Mouse (Mus musculus) adrenal gland, postnatal 10 days (tissue): Measurements from ENCODE around the gene Polr1a. TPM values are rescaled to one million over a fixed set of nuclear protein-coding genes. Genes with fewer than 3 reads are reported as not detected.

Experiments used
- DNase-seq: peaks from one replicate; pipeline ENCODE4 v3.0.0; 2021; ENCODE audit warnings: mixed read lengths
- total RNA-seq, 2 experiments: library from RNA; stranded (reverse); gene quantifications; 2 replicates each; pipeline ENCODE4 v1.2.3; 2021

Gene Polr1a
- total RNA-seq, 2 experiments from 2014 or later: 46.3 to 55.4 TPM

- no peak for DNase-seq
Measured at GRCm38 (mm10) chr6:71999917-72000512, 91.2 kb downstream of the Polr1a start.

GRCm38 (mm10) chr6:72001220-72001777 lies 92.4 kb downstream of the Polr1a start:
- no peak for DNase-seq

GRCm38 (mm10) chr6:72007411-72008212 lies 98.8 kb downstream of the Polr1a start:
- no peak for DNase-seq

- DNase-seq: no peak
Measured at GRCm38 (mm10) chr6:72008213-72008655, 99.4 kb downstream of the Polr1a start.

GRCm38 (mm10) chr6:72009454-72009853 lies 100.6 kb downstream of the Polr1a start:
- DNase-seq: no peak

GRCm38 (mm10) chr6:72014033-72014432 lies 105.2 kb downstream of the Polr1a start:
- DNase-seq: no peak

GRCm38 (mm10) chr6:72018052-72018451 lies 109.2 kb downstream of the Polr1a start:
- no peak for DNase-seq

GRCm38 (mm10) chr6:72025497-72025896 lies 116.6 kb downstream of the Polr1a start:
- DNase-seq: no peak

GRCm38 (mm10) chr6:72028079-72028478 lies 119.2 kb downstream of the Polr1a start:
- no peak for DNase-seq

GRCm38 (mm10) chr6:72029674-72030073 lies 120.8 kb downstream of the Polr1a start:
- no peak for DNase-seq

Other genes starting within 250 kb of the Polr1a start
- 10 to 100 TPM; 12.7 to 21.0 TPM for gene Reep1, start 201.5 kb upstream of the Polr1a start, total RNA-seq
- 10 to 100 TPM; 54.7 to 62.4 TPM for gene Mrpl35, start 82.1 kb upstream of the Polr1a start, total RNA-seq
- 100 to 1,000 TPM; 382 to 423 TPM for gene Immt, start 77.7 kb upstream of the Polr1a start, total RNA-seq
- gene Ptcd3, start 303 bp upstream of the Polr1a start, total RNA-seq: 100 to 1,000 TPM; 115 to 136 TPM
- 100 to 1,000 TPM in 1 of 2 experiments, 10 to 100 TPM in 1; 98.6 to 160 TPM for gene St3gal5, start 188.5 kb downstream of the Polr1a start, total RNA-seq